Mouse (Mus musculus) forebrain, embryonic 10.5 days (tissue): ENCODE measurements around the gene Mtmr10. TPM values are rescaled to one million over a fixed set of nuclear protein-coding genes. Genes with fewer than 3 reads are reported as not detected.

Experiments used
- DNase-seq: peaks from one replicate; pipeline ENCODE4 v3.0.0-alpha.2; 2017; ENCODE audit warnings: low spot score; ENCODE audit errors: extremely low spot score
- H3K27ac ChIP-seq: fragments of 300-500 bp; sonication (generic); 2 replicates; pipeline ENCODE4 v1.5.1; 2016; ENCODE audit warnings: mild to moderate bottlenecking
- H3K27me3 ChIP-seq: fragments of 300-500 bp; sonication (generic); 2 replicates; pipeline ENCODE4 v1.6.1; 2016; ENCODE audit warnings: mild to moderate bottlenecking; ENCODE audit not compliant: poor library complexity, severe bottlenecking
- H3K36me3 ChIP-seq: fragments of 300-500 bp; sonication (generic); replicated peaks from 2 replicates; pipeline ENCODE4 v1.6.1; 2016; ENCODE audit warnings: mild to moderate bottlenecking, moderate library complexity
- H3K4me1 ChIP-seq: fragments of 300-500 bp; sonication (generic); 2 replicates; pipeline ENCODE4 v1.6.1; 2016
- H3K4me3 ChIP-seq: fragments of 300-500 bp; sonication (generic); 2 replicates; pipeline ENCODE4 v1.5.1; 2016; ENCODE audit warnings: mild to moderate bottlenecking, moderate library complexity
- H3K9me3 ChIP-seq: fragments of 300-500 bp; sonication (generic); 2 replicates; pipeline ENCODE4 v1.6.1; 2016; ENCODE audit warnings: mild to moderate bottlenecking, moderate library complexity
- WGBS: fragments of 180-500 bp; shearing (Covaris S2); methylation state at CpG from one replicate; pipeline ENCODE4 v1.1.7; 2016; 5-methylcytosine and 5-hydroxymethylcytosine counted together
- polyA plus RNA-seq: library from polyadenylated mRNA; unstranded; fragments of >200 nt; fragmentation: Nextera tagmentation; extraction: Ambion mirVana; gene quantifications from 2 replicates; pipeline ENCODE4 v1.2.1, GENCODE M21; 2016

Mtmr10 gene
- 10.2 and 11.5 TPM in 2 replicates for polyA plus RNA-seq

- Histone ChIP-seq H3K27ac (peak within 1 kb of the TSS; percentile 93), H3K27me3 (no peaks in the 10 kb centered on the region), H3K9me3 (no peaks in the 10 kb centered on the region), H3K36me3 (peaks cover 8% of the 10 kb centered on the region; the same call in 1 of the 2 replicates), H3K4me1 (peaks cover 18% of the 10 kb centered on the region), H3K4me3 (peak within 1 kb of the TSS; percentile 87)
- peak; percentile 95 for DNase-seq
- WGBS: under 1% methylated on average over 77 of the region's 77 CpGs
Observed at GRCm38 (mm10) chr7:64287414-64288091, at the start of gene Mtmr10. TSS of gene Mtmr10 (plus strand) at chr7:64287653.

GRCm38 (mm10) chr7:64237747-64238146, 49.7 kb upstream of the Mtmr10 start:
- Histone ChIP-seq H3K27ac (no peak overlapping the region), H3K4me3 (no peak overlapping the region), H3K9me3 (no peaks in the 10 kb centered on the region), H3K27me3 (no peaks in the 10 kb centered on the region), H3K4me1 (0 out of 2 replicates have a peak, but pooled peaks cover 4% of the 10 kb centered on the region), H3K36me3 (no peaks in the 10 kb centered on the region)
- DNase-seq: no peak
- 93% methylated on average over 8 of the region's 8 CpGs for WGBS

DNA sequence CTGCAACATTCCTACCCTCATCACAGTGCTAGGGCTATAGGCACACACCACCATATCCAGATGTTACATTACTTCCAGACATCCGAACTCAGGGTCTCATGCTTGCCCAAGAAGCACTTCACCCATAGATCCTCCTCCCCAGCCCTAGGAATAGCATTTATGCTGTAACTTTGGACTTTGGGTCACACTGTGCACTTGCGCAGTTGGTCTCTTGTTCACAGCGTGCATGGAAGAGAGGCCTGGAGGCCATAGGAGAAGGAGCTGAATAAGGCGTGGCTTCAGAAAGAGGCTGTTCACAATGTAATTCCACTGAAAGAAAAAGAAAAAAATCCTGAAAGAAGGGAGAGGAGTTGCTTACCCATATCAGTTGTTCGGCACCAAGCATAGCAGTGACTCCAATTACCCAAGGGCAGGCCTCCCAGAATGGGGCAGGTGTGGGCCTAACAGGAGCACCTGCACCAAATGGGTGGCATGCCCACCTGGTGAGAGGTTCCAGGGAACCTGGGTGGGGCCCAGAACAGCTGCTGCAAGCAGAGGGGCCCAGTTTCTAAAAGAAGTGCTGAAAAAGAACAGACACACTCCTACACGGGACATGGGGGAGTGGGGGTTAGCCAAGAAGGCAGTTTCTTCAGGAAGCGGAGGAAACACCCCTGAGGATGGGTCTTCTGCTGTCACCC, 48.9 kb upstream of the Mtmr10 start:
- no peak overlapping the region for H3K4me3 ChIP-seq
- no peaks in the 10 kb centered on the region for H3K36me3 ChIP-seq
- WGBS: 93% methylated on average over 7 of the region's 7 CpGs
- H3K27ac ChIP-seq: no peak overlapping the region
- H3K4me1 ChIP-seq: 0 out of 2 replicates have a peak, but pooled peaks cover 4% of the 10 kb centered on the region
- no peaks in the 10 kb centered on the region for H3K9me3 ChIP-seq
- DNase-seq: no peak
- H3K27me3 ChIP-seq: no peaks in the 10 kb centered on the region

GRCm38 (mm10) chr7:64239138-64239805, 48.2 kb upstream of the Mtmr10 start:
- Histone ChIP-seq H3K27me3 (no peaks in the 10 kb centered on the region), H3K9me3 (no peaks in the 10 kb centered on the region), H3K4me1 (0 out of 2 replicates have a peak, but pooled peaks cover 4% of the 10 kb centered on the region), H3K27ac (no peak overlapping the region), H3K4me3 (no peak overlapping the region), H3K36me3 (no peaks in the 10 kb centered on the region)
- DNase-seq: no peak
- 90% methylated on average over 9 of the region's 9 CpGs for WGBS

DNA sequence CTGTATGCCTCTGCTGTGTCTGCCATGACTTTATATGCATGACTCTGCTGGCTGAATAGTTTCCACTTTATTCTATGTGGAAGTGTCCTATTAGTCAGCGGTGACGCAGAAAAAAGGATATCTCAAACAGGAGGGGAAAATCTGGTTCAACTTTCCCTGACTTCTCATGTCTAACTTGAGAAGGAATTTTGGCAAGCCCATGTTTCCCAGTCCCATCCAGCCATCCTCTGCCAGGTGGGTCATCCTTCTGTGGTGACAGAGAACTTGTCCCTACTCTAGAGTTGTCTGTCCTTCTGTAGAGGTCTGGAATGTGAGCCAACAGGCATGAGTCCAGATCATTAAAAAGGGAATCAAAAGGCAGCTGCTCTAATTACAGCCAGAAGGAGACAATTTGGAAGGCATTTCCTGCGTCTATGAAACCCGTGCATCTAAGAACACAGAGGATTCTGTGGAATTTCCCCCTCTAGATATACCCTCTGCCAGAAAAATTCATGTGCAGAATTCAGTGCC, 47.6 kb upstream of the Mtmr10 start:
- Histone ChIP-seq H3K27ac (no peak overlapping the region), H3K4me3 (no peak overlapping the region), H3K27me3 (no peaks in the 10 kb centered on the region), H3K9me3 (no peaks in the 10 kb centered on the region), H3K4me1 (0 out of 2 replicates have a peak, but pooled peaks cover 4% of the 10 kb centered on the region), H3K36me3 (no peaks in the 10 kb centered on the region)
- WGBS: 73% methylated on average over 4 of the region's 4 CpGs
- DNase-seq: no peak

DNA sequence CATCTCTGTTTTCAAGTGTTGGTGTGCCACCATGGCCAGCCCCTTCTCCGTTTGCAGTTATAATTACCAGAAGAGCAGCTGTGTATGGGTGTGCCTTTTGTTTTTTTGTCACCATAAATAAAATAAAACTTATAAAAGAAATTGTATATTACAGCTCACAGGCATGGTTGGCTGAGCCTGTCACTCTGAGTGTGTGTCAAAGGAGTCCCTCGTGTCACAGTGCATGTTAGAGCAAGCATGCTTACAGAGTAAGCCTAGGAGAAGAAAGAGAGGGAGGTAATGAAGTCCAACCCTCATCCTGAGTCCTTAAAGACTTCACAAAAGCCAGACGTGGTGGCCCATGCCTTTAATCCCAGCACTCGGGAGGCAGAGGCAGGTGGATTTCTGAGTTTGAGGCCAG, 45.0 kb upstream of the Mtmr10 start:
- Histone ChIP-seq H3K27ac (no peak overlapping the region), H3K4me1 (no peaks in the 10 kb centered on the region), H3K27me3 (no peaks in the 10 kb centered on the region), H3K4me3 (no peak overlapping the region), H3K36me3 (no peaks in the 10 kb centered on the region), H3K9me3 (no peaks in the 10 kb centered on the region)
- WGBS: 74% methylated on average over 4 of the region's 4 CpGs
- no peak for DNase-seq

- 92% methylated on average over 6 of the region's 6 CpGs for WGBS
- no peaks in the 10 kb centered on the region for H3K27me3 ChIP-seq
- no peaks in the 10 kb centered on the region for H3K9me3 ChIP-seq
Observed at GRCm38 (mm10) chr7:64244371-64244770, 43.1 kb upstream of the Mtmr10 start.

GRCm38 (mm10) chr7:64246713-64247112, 40.7 kb upstream of the Mtmr10 start:
- H3K27me3 ChIP-seq: no peaks in the 10 kb centered on the region
- H3K4me3 ChIP-seq: no peak overlapping the region
- no peak overlapping the region for H3K27ac ChIP-seq
- H3K36me3 ChIP-seq: no peaks in the 10 kb centered on the region
- H3K9me3 ChIP-seq: no peaks in the 10 kb centered on the region
- no peak for DNase-seq
- WGBS: 75% methylated on average over 4 of the region's 4 CpGs
- H3K4me1 ChIP-seq: no peaks in the 10 kb centered on the region

More at GRCm38 (mm10) chr7:64244371-64244770, 43.1 kb upstream of the Mtmr10 start:
- Histone ChIP-seq H3K4me3 (no peak overlapping the region), H3K27ac (no peak overlapping the region), H3K4me1 (no peaks in the 10 kb centered on the region), H3K36me3 (no peaks in the 10 kb centered on the region)
- no peak for DNase-seq

- no peak for DNase-seq
- no peaks in the 10 kb centered on the region for H3K4me1 ChIP-seq
- no peaks in the 10 kb centered on the region for H3K36me3 ChIP-seq
- H3K9me3 ChIP-seq: no peaks in the 10 kb centered on the region
- H3K27me3 ChIP-seq: no peaks in the 10 kb centered on the region
- 94% methylated on average over 1 of the region's 1 CpGs for WGBS
- no peak overlapping the region for H3K27ac ChIP-seq
- H3K4me3 ChIP-seq: no peak overlapping the region
Observed at GRCm38 (mm10) chr7:64248352-64248751, 39.1 kb upstream of the Mtmr10 start.

- WGBS: 82% methylated on average over 4 of the region's 4 CpGs
- H3K27ac ChIP-seq: no peak overlapping the region
- no peaks in the 10 kb centered on the region for H3K27me3 ChIP-seq
- H3K4me1 ChIP-seq: no peaks in the 10 kb centered on the region
- H3K36me3 ChIP-seq: no peaks in the 10 kb centered on the region
- no peak overlapping the region for H3K4me3 ChIP-seq
- H3K9me3 ChIP-seq: no peaks in the 10 kb centered on the region
- DNase-seq: no peak
Observed at GRCm38 (mm10) chr7:64249715-64250114, 37.7 kb upstream of the Mtmr10 start.

- DNase-seq: no peak
- Histone ChIP-seq H3K4me3 (no peak overlapping the region), H3K27me3 (no peaks in the 10 kb centered on the region), H3K4me1 (no peaks in the 10 kb centered on the region), H3K36me3 (no peaks in the 10 kb centered on the region), H3K27ac (no peak overlapping the region), H3K9me3 (no peaks in the 10 kb centered on the region)
- 91% methylated on average over 7 of the region's 7 CpGs for WGBS
Observed at GRCm38 (mm10) chr7:64250417-64250816, 37.0 kb upstream of the Mtmr10 start.

- H3K27me3 ChIP-seq: no peaks in the 10 kb centered on the region
- WGBS: 91% methylated on average over 3 of the region's 3 CpGs
- no peak overlapping the region for H3K27ac ChIP-seq
- no peak for DNase-seq
- no peaks in the 10 kb centered on the region for H3K4me1 ChIP-seq
- no peaks in the 10 kb centered on the region for H3K36me3 ChIP-seq
- no peaks in the 10 kb centered on the region for H3K9me3 ChIP-seq
- no peak overlapping the region for H3K4me3 ChIP-seq
Observed at GRCm38 (mm10) chr7:64253736-64254135, 33.7 kb upstream of the Mtmr10 start.
